Mouse (Mus musculus) cerebral cortex, adult 2 months (tissue): ENCODE results near the gene Scand1.

Experiments used
- WGBS: fragments of 180-500 bp; shearing (Covaris S2); methylation state at CpG from one replicate; pipeline ENCODE4 v1.1.7; 2018; 5-methylcytosine and 5-hydroxymethylcytosine counted together

The Scand1 gene

DNA sequence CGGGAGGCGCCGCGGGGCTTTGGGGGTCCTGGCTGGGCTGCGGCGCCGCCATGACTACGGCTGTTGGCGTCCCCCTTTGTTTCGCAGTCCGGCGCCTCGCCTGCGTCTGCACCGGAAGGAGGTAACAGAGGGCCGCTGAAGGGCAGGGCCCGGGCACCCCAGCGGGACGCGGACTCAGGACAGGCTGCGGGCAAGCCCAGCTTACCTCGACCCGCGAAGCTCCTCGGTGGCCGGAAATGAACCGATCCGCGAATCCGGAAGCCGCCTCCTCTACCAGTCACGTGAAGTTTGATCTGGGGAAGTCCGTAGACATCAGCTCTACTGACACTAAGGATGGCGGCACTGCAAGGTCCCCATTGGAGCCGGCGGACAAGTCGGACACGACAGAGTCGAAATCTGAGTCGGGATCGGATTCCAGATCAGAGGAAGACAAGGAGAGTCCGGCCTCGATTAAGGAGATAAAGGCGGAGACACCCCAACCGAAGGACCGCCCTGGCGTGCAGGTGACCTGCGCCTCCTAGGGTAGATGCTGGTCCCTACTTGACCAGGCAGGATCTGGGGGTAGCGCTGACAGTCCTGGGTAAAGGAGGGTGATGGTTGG lies at the start of gene Scand1, which contains the start of gene Cnbd2:
Gene Scand1, minus strand, starts transcription at position 408 of the 601 bp plus-strand sequence.
Gene Cnbd2, plus strand, starts transcription at position 3 of the 601 bp plus-strand sequence.
- under 1% methylated on average over 49 of the region's 49 CpGs for whole genome bisulfite sequencing

DNA sequence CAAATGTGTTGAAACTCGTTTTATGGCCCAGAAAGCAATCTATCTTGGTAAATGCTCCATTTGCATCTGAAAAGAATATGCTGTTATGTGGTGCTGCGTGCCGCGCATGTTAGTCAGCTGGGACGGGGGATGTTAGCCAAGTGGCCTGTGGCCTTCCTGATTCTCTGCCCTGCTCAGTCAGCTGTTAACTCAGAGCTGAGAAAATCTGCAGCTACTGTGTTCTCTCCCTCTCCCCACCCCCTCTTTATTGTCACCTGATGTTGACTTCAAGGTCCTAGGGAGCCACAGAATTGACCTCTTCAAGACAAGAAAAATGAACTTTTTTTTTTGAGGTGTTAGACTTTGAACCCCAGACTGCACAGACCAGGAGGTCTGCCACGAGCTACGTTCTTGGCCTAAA lies 43.5 kb upstream of the Scand1 start:
- 48% methylated on average over 7 of the region's 7 CpGs for WGBS

DNA sequence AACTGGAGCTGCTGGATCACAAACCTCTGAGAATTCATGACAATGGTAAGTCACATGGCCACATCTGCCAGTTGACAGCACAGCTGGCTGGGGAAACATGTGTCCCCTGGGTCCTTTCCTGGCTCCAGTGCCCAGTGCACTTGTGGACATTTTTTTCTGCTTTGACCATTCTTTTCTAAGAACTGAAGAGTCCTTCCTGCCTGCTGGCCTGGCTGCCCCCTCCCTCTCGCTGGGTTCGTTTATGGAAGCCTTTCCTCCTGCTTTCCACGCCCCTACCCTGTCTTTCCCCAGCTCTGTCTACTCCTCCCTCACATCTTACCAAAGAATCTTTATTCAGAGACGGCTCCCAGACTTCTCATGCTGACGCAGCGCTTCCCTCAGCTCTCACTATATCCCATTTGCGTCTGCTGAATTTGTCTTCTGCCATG lies 40.8 kb upstream of the Scand1 start:
- WGBS = 25% methylated on average over 7 of the region's 7 CpGs

DNA sequence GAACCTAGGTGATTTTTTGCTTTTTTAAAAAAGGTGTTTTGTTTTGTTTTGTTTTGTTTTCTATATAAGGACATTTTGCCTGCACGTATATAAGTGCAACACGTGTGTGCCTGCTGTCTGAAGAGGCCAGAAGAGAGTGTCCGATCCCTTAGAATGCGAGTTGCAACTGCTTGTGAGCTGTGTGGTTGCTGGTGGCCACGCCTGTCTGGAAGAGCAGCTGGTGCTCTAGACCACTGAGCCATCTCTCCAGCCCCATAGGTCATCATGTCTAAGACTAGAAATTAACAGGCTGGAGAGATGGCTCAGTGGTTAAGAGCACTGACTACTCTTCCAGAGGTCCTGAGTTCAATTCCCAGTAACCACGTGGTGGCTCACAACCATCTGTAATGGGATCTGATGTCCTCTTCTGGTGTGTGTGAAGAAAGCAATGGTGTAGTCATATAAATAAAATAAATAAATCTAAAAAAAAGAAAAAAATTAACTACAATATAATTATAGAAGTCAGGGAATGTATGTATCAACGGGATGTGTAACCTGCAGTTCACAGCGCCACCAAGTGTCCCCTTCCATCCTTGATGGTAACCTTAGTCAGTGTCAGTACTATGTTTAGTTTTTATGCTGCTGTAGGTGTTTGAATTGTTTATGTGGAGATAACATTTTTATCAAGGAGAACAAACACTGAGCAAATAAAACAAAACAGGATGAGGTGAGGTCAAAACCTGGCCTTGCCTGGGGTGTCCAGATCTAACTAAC lies 40.1 kb upstream of the Scand1 start:
- 76% methylated on average over 8 of the region's 8 CpGs for WGBS

DNA sequence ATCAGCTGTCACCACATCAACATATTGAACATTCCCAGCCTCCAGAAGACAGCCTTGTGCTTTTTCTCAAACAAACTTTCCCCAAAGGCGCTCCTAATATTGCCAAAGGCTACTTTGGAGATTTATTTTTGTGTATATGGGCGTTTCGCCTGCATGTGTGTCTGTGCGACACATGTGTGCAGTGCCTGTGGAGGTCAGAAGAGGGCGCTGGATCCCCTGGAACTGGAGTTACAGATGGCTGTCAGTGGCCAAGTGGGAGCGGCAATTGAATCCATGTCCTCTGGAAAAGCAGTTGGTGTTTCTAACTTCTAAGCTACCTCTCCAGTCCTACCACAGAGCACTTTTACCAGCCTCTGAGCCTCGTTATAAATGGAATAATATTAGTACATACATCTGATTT lies 38.7 kb upstream of the Scand1 start:
- WGBS = 89% methylated on average over 7 of the region's 7 CpGs

DNA sequence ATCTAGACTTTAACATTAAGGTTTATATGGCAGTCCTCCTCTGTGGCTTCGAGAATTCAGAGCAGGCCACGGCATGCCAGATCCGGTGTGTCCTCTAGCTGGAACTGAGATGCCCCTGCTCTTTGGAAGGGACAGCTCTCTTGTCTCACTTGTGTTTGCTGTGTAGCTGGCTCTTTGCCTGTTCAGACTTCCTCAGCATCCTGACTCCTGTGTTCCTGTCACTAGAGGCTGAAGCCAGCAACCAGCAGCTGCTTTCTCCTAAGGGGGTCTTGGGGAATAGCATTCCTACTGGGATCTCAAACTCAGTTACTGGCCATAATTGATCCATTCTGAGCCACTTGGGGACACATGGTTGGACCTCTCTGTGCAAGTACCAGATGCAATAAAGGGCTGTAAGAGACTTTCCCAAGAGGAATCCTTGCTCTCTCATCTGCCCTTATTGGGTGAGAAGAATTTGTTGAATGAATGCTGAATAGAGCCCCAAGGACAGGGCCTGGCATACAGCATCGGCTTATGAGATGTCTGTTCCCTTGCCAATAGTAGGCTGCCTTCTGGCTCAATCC lies 36.9 kb upstream of the Scand1 start:
- 65% methylated on average over 4 of the region's 4 CpGs for WGBS

DNA sequence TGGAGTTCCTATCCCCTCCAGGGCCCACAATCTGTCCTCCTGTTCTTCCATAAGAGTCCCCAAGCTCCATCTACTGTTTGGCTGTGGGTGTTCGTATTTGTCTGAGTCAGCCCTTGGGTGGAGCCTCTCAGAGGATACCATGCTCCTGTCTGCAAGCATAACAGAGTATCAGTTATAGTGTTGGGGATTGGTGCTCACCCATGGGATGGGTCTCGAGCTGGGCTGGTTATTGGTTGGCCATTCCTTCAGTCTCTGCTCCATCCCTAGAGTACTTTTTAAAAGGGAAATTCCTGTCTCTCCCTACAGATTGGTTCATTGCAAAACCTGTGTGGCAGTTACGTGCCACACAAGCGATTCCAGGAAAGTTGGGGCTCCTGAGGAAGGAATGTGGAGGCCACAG lies 36.3 kb upstream of the Scand1 start:
- WGBS = 90% methylated on average over 4 of the region's 4 CpGs

DNA sequence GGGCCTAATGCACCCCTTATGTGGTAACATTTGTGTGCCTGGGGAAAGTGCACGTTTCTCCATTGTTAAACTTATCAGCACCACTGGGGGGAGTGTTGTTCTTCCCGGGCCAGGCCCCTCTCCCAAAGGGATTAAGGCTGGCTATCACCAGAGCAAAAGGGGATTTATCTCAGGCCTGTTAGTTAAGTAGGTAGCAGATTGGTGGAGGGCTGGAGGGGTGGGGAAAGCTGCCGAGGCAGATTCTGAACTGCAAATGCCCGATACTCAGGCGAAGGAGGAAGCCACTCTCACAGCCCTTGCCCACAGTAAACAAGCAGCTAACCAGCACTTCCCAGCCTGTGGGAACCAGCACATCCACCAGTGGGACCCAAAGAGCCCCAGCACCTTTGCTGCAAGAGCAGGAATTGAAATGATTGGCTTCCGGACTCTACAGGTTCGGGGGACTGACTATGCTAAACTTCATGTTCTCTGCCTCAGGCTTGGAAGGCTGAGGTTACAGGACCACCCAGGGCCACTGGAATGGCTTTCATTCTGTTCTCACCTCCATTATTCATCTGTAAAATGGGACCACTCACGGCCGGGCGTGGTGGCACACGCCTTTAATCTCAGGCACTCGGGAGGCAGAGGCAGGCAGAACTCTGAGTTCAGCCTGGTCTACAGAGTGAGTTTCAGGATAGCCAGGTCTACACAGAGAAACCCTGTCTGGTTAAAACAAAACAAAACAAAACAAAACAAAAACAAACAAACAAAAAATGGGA lies 32.5 kb upstream of the Scand1 start:
- WGBS = 73% methylated on average over 12 of the region's 12 CpGs

DNA sequence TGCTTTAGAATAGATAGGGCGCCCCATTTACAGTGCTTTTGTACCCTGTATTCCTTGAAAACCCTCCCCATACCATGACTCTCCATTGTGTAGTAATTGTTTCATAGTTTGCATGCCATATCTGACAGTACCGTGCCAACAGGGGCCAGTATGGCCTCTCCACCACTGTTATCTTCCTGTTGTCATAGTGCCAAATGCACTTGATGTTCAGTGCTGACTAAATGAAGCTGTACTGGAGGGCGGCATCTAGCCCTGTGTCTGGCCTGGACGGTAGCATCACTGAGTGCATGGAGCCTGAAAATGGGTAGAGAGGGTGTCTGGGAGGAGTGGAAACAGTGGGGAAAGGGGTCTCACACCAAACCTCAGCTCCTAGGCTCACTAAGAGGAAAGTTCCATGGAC lies 27.6 kb upstream of the Scand1 start:
- WGBS = 94% methylated on average over 4 of the region's 4 CpGs

DNA sequence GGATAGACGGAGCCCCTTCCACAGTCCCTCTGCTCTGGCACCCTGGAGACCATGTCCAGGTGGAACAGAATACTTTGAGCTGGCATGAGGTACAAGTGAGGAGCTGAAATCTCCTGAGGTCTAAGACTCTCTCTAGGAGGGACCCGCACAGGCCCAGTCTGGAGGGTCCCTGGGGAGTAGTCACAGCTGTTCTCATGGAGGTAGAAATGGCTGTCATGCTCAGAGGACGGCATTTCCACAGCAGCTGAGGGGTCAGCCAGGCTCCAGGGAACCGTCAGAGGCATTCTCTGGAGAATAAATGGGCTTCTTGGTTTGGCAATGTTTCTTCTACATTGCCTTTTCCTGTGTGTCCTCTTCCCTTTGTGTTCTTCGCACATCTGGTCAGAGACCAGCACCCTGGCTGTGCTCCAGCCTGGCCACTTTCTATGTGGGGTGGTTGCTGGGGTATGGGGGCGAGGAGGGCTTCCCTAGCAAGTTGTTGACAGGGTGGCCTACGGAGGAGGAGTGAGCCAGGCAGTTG lies 19.0 kb upstream of the Scand1 start:
- 82% methylated on average over 7 of the region's 7 CpGs for WGBS

DNA sequence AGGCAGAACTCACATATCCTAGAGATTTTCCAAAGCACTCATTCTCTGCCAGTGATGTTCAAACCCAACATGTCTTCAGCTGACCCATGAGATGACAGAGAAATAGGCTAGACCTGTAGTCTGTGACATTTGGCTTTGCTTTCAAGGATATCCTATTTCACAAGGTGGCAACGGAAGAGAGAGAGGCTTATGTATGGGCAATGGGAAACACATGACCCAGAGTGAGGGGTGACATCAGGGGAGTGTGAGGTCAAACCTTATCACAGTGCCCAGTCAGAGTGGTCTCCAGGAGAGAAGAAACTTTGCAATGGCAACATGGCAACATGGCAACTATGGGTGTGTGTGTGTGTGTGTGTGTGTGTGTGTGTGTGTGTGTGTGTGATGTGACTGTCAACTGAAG lies 18.2 kb upstream of the Scand1 start:
- WGBS = 83% methylated on average over 1 of the region's 1 CpGs

DNA sequence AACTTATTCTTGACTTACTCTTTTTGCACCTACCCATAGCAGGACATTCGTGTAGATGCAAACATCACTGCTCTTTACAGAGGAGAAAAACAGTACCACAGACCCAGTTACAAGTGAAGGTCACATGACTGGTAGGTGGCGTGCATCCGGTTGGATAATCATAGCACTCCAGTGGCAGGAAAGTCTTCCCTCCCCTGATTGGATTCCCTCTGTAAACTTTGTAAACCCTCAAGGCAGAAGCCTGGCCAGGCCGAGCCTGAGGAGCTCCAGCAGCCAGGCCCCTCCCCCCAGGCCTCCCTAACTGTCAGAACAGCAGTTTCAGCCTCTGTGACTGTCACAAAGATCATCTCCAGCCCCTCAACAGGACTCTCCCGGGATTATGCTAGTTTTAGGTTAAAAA lies 12.2 kb upstream of the Scand1 start:
- WGBS = 25% methylated on average over 5 of the region's 5 CpGs

DNA sequence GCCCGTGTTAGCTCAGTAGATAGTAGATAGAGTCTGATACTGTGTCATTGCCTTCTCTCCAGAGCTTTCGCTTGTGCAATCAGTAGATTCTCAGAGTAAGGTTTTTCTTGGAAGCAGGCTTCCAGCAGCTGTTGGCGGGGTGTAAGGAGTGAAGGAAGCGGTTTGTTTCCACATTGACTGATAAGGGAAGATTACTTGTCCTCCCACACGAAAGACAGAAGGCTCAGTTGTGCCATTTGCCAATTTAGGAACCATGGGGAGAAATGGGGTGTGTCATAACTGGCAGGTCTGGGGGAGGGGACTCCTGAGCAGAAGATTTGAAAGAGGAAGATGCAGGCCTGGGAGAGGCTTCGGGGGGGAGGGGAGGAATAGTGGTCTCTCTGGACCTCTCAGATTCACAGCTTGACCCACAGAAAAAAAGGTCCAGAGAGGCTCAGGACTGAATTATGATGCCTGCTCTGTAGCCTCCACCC lies 11.6 kb upstream of the Scand1 start:
- WGBS = 37% methylated on average over 6 of the region's 6 CpGs

DNA sequence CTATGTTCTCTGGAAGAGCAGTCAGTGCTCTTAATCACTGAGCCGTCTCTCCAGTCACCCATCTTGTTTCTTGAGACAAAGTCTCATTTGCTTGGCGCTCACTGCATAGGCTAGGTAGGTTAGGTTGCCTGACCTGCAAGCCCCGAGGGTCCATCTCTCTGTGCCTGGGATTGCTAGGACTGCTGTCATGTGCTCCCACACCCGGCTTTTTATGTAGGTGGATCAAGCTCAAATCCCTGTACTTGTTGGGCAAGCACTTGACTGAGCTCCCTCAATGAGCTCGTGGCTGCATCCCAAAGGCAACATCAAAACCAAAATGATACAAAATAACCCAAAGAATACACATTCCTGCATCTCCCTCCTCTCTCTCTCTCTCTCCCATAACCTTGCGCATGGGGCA lies 9.0 kb upstream of the Scand1 start:
- WGBS = 86% methylated on average over 6 of the region's 6 CpGs

DNA sequence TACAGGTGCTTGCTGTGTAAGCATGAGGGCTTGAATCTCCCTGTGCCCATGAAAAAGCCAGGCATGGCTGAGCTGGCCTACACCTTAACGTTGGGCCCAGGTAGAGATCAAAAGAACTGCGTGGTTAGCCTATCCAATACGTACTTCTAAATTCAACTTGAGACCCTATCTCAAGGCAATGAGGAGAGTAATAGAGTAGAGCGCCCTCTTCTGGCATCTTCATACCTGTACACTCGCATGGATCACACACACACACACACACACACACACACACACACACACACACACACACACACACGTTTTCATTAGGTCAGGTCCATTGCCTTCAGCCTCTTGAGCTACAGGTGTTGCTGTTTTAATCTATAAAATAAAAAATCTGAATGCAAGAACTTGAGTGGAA lies 2.3 kb upstream of the Scand1 start:
- WGBS = 98% methylated on average over 6 of the region's 6 CpGs

DNA sequence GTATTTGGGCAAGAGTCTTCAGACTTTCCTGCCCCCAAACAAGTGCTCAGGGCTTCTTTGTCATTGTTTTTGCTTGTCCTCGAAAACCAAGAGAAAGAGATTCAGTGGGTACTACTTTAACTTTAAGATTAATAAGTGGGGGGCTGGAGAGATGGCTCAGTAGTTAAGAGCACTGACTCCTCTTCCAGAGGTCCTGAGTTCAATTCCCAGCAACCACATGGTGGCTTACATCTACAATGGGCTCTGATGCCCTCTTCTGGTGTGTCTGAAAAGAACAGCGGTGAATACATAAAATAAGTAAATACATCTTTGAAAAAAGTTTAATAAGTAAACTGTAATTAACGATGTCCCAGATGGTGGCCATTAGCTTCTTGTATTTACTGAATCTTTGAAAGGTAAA lies 649 bp upstream of the Scand1 start:
- 53% methylated on average over 3 of the region's 3 CpGs for WGBS

DNA sequence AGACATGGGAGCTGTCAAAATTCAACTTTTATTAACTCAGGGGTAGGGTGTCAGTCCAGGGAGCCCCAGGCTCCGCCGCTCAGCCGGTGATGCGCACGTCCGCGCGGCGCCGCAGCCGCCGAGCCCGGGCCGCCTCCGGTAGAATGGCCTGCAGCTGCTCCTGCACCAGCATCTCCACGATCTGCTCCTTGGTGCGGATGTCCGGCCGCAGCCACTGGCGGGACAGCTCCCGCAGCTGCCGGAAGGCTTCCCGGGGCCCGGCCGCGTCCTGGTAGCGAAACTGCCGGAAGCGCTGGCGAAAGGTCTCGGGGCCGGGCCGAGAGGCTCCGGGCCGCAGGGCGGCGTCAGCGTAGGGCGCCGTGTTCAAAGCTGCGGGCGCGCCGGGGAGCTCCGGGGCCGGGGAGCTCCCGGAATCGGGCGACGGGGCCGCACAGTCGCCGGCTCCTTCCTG lies 638 bp downstream of the Scand1 start:
- under 1% methylated on average over 53 of the region's 53 CpGs for WGBS

DNA sequence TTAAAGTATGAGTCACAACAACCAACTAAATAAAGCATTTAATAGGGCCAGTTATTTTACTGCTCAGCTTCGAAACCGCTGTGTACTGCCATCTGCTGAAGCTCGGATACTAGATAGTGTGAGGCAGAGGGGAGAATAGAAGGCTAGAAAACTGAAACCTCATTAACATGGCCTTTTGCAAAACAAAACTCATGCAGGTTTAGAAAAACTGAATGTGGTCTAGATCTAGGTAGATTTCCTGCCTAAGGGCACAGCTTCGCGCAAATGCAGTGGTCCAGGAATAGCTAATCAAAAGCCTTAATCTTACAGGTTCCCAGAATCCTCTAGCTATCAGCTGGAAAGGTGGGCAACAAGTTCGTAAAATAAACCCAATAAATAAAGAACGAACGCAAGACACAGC lies 1.1 kb downstream of the Scand1 start:
- 5% methylated on average over 8 of the region's 8 CpGs for WGBS

DNA sequence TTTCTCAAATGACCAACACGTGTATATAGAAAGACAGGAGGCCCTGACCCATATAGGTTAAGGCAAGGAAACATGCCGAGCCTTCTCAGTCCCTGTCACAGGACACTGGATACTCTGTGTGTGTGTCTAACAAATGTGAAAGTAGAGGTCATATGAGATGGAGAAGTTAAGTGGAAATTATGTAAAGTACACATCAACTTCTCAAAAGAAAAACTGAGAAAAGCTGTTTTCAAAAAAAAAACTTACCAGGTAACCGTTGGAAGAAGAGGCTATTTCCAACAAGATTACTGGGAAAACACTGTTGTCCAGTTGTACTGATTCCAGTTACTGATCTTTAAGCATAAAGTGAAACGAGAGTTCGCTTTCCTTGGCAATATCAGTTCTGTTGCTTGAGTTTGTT lies 1.6 kb downstream of the Scand1 start:
- 88% methylated on average over 5 of the region's 5 CpGs for WGBS

DNA sequence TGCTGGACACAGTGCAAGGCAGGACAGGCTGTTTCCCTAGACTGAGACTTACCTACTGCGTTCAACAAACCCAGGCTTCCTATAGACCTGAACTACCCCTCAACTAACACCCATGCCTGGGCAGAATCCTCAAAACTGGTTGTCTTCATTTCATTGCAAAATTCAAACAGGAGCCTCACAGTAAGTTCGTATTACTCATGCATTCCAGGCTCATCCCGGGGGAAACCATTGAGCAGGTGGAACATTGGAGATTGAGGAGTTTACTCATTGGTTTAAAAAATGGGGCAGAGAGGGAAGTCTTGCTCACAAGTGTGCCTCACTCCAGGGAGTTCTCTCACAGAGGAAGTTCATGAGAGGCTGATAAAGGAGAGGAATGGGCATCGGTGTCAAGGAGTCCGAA lies 2.0 kb downstream of the Scand1 start:
- WGBS = 89% methylated on average over 5 of the region's 5 CpGs

DNA sequence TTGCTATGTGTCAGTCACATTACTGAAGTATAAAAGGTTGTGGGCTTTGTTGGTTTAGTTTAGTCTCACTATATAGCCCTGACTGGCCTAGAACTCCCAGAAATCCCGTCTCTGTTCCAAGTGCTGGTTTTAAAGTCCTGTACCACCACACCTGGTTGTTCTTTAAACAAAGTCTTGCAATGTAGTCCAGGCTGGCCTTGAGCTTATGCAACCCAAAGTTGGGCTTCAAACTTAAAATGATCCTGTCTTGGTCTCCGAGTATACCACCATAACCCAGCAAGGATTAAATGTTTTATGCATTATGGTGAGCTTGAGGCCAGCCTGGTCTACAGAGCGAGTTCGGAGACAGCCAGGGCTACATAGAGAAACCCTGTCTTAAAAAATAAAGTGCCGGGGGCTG lies 2.6 kb downstream of the Scand1 start:
- WGBS = 94% methylated on average over 5 of the region's 5 CpGs

DNA sequence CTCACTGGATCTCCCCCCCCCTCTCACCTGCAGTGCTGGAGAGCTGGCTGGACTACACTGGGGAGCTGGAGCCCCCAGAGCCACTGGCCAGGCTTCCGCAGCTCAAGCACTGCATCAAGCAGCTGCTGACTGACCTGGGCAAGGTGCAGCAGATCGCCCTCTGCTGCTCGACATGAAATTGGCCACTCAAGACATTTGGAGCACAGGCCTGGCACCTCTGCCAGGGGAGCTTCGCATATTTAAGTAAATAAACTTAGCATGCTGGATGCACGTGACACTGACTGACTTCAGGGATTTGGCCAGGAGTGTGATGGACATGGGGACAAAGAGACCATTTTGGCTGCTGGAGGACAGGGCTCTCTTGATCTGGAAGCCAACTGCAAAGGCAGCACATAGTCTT lies 5.2 kb downstream of the Scand1 start:
- WGBS = 39% methylated on average over 5 of the region's 5 CpGs
